Mouse (Mus musculus): ENCODE data around the gene Tbc1d10b. TPM values are rescaled to one million over a fixed set of nuclear protein-coding genes. Genes with fewer than 3 reads are reported as not detected.

Tbc1d10b gene
- polyA plus RNA-seq, 1 experiment: 30.0 TPM

GRCm38 (mm10) chr7:127176937-127177336, 31.3 kb downstream of the Tbc1d10b start:
- 67% methylated on average over 4 of the region's 4 CpGs for WGBS
- no peak for DNase-seq (ENCODE audit: low read depth, low spot score)

GRCm38 (mm10) chr7:127166501-127166900, 41.8 kb downstream of the Tbc1d10b start:
- WGBS: 70% methylated on average over 5 of the region's 5 CpGs
- no peak for DNase-seq (ENCODE audit: low read depth, low spot score)

- 78% methylated on average over 12 of the region's 12 CpGs for WGBS
- DNase-seq (ENCODE audit: low read depth, low spot score): no peak
Observed at GRCm38 (mm10) chr7:127165607-127166493, 42.4 kb downstream of the Tbc1d10b start.

- no peak for DNase-seq (ENCODE audit: low read depth, low spot score)
- 85% methylated on average over 4 of the region's 4 CpGs for WGBS
Observed at GRCm38 (mm10) chr7:127164002-127164401, 44.3 kb downstream of the Tbc1d10b start.

GRCm38 (mm10) chr7:127162546-127162945, 45.7 kb downstream of the Tbc1d10b start:
- WGBS: 84% methylated on average over 5 of the region's 5 CpGs
- DNase-seq (ENCODE audit: low read depth, low spot score): no peak

- 69% methylated on average over 4 of the region's 4 CpGs for WGBS
- no peak for DNase-seq (ENCODE audit: low read depth, low spot score)
Observed at GRCm38 (mm10) chr7:127157548-127157947, 50.7 kb downstream of the Tbc1d10b start.

GRCm38 (mm10) chr7:127153477-127153876, 54.8 kb downstream of the Tbc1d10b start:
- WGBS: 66% methylated on average over 3 of the region's 3 CpGs
- DNase-seq (ENCODE audit: low read depth, low spot score): no peak

- 92% methylated on average over 6 of the region's 6 CpGs for WGBS
- DNase-seq (ENCODE audit: low read depth, low spot score): no peak
Observed at GRCm38 (mm10) chr7:127152464-127152863, 55.8 kb downstream of the Tbc1d10b start.

- WGBS: 64% methylated on average over 3 of the region's 3 CpGs
- no peak for DNase-seq (ENCODE audit: low read depth, low spot score)
Observed at GRCm38 (mm10) chr7:127147901-127148300, 60.4 kb downstream of the Tbc1d10b start.

Other genes with a start within 250 kb of the Tbc1d10b start
- 324 and 348 TPM in 2 replicates for gene Cdipt, start 232.6 kb downstream of the Tbc1d10b start, polyA plus RNA-seq (2012; rRNA removed)
- gene Cdiptos, start 232.4 kb downstream of the Tbc1d10b start, polyA plus RNA-seq (2012; rRNA removed): 0.80 and 1.1 TPM in 2 replicates
- gene Mvp, start 193.8 kb downstream of the Tbc1d10b start, polyA plus RNA-seq (2012; rRNA removed): 185 and 289 TPM in 2 replicates
- gene Pagr1b, start 192.0 kb downstream of the Tbc1d10b start, polyA plus RNA-seq (2012; rRNA removed): 0.45 and 3.0 TPM in 2 replicates
- 5.3 and 11.3 TPM in 2 replicates for gene Pagr1a, start 191.1 kb downstream of the Tbc1d10b start, polyA plus RNA-seq (2012; rRNA removed)
- gene Gm42742, start 187.4 kb downstream of the Tbc1d10b start, polyA plus RNA-seq (2012; rRNA removed): 22.1 and 23.8 TPM in 2 replicates
- 1.7 and 2.5 TPM in 2 replicates for gene Prrt2, start 187.3 kb downstream of the Tbc1d10b start, polyA plus RNA-seq (2012; rRNA removed)
- gene Maz, start 181.4 kb downstream of the Tbc1d10b start, polyA plus RNA-seq (2012; rRNA removed): 102 and 115 TPM in 2 replicates
- gene Kif22, start 166.0 kb downstream of the Tbc1d10b start, polyA plus RNA-seq (2012; rRNA removed): 18.4 and 19.3 TPM in 2 replicates
- 7,033 and 9,267 TPM in 2 replicates for gene Zg16, start 121.1 kb downstream of the Tbc1d10b start, polyA plus RNA-seq (2012; rRNA removed)
- 12.4 and 16.5 TPM in 2 replicates for gene AI467606, start 117.1 kb downstream of the Tbc1d10b start, polyA plus RNA-seq (2012; rRNA removed)
- 1.5 TPM in 2 replicates for gene Qprt, start 86.2 kb downstream of the Tbc1d10b start, polyA plus RNA-seq (2012; rRNA removed)
- gene Spn, start 70.6 kb downstream of the Tbc1d10b start, polyA plus RNA-seq (2012; rRNA removed): 3.7 and 5.7 TPM in 2 replicates
- gene Cd2bp2, start 12.4 kb downstream of the Tbc1d10b start, polyA plus RNA-seq (2012; rRNA removed): 25.1 and 28.6 TPM in 2 replicates
- 2.5 and 4.1 TPM in 2 replicates for gene Mylpf, start 422 bp upstream of the Tbc1d10b start, polyA plus RNA-seq (2012; rRNA removed)
- 5.7 and 7.9 TPM in 2 replicates for gene Zfp553, start 24.6 kb upstream of the Tbc1d10b start, polyA plus RNA-seq (2012; rRNA removed)
- 32.4 and 34.6 TPM in 2 replicates for gene Sept1, start 24.7 kb upstream of the Tbc1d10b start, polyA plus RNA-seq (2012; rRNA removed)
- gene Zfp771, start 35.8 kb upstream of the Tbc1d10b start, polyA plus RNA-seq (2012; rRNA removed): 25.7 and 34.0 TPM in 2 replicates
- 79.9 and 80.9 TPM in 2 replicates for gene Dctpp1, start 52.2 kb upstream of the Tbc1d10b start, polyA plus RNA-seq (2012; rRNA removed)
- gene Sephs2, start 65.6 kb upstream of the Tbc1d10b start, polyA plus RNA-seq (2012; rRNA removed): 58.1 and 85.1 TPM in 2 replicates
- gene Itgal, start 87.8 kb upstream of the Tbc1d10b start, polyA plus RNA-seq (2012; rRNA removed): 9.9 and 13.0 TPM in 2 replicates
- 19.4 and 28.2 TPM in 2 replicates for gene Zfp768, start 137.1 kb upstream of the Tbc1d10b start, polyA plus RNA-seq (2012; rRNA removed)
- 15.0 and 35.0 TPM in 2 replicates for gene Zfp747, start 167.6 kb upstream of the Tbc1d10b start, polyA plus RNA-seq (2012; rRNA removed)
- gene 9130019O22Rik, start 178.7 kb upstream of the Tbc1d10b start, polyA plus RNA-seq (2012; rRNA removed): 6.2 and 9.3 TPM in 2 replicates
- 10.2 and 15.5 TPM in 2 replicates for gene E430018J23Rik, start 185.2 kb upstream of the Tbc1d10b start, polyA plus RNA-seq (2012; rRNA removed)
- 5.8 and 8.8 TPM in 2 replicates for gene Zfp764, start 198.4 kb upstream of the Tbc1d10b start, polyA plus RNA-seq (2012; rRNA removed)
- 18.1 and 20.5 TPM in 2 replicates for gene Zfp688, start 213.6 kb upstream of the Tbc1d10b start, polyA plus RNA-seq (2012; rRNA removed)
- 2.1 and 2.5 TPM in 2 replicates for gene Zfp689, start 240.7 kb upstream of the Tbc1d10b start, polyA plus RNA-seq (2012; rRNA removed)

Data from large intestine, adult 2 months (tissue).